Mouse (Mus musculus): ENCODE measurements around the gene Hs3st3b1.

Hs3st3b1 gene

DNA sequence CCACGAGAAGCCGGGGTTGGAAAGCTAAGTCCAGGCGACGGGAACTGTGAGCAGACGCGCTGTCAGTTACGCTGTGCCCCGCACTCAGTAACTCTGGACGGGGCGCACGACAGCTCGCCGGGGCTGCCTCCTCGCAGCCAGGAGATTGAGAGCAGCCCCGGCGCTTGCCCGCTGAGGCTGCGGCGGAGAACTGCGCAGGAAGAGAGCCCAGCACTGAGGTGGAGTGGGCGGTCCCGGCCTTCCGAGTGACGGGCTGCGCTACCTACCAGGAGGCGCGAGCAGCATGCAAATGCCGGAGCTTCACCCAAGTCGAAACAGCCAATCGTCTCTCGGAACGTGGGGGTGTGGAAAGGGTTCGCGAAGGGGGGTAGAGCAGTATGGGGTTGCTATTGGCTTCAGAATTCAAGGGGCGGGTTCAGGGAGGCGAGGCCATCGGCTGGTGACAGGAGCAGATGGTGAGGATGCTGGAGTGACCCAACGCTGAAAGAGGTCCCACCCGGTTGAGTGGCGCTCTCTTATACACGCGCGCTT lies at the start of gene Hs3st3b1:
Hs3st3b1 (minus strand) TSS at position 200 of the 531 bp plus-strand sequence.
- DNase-seq (ENCODE audit: low spot score in 2 of 2), result peak; percentile 54 to 72

DNA sequence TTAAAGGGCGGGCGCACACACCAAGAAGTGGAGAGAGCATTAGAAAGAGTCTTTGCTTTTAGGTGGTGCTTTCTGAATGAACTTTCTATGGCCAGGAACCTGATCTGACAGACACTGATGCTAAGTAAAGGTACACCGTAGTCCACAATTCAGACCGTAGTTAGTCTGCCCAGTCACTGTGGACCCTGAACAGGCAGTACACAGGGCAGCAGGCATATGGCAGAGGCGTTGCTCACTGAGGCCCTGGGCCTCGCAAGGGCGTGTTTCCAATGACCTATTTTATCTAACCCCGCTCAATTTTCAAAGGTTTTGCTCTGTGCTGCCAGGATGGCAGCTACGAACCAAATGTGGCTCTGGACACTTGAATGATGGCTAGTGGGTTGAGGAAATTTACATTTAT lies 49.4 kb upstream of the Hs3st3b1 start:
- no peak for DNase-seq (ENCODE audit: low spot score in 2 of 2)

DNA sequence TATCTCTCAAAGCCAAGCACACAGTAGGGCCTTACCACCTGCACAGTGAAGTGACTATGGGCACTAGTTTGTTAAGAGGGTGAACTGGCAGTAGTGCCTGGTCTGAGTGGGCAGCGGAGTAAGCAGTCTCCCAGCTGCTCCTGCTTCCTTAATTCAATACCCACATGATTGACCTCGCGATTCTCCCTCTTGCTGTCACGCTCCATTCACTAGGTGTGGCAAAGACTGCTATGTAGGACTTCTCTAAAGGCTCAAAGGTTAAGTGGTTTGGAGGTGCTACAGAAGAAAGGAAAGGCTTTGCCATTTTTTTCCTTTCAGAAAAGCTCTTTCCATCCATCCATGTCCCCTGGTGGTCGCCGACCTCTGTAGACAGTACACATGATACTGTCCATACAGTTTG lies 48.7 kb upstream of the Hs3st3b1 start:
- DNase-seq (ENCODE audit: low spot score in 2 of 2), result no peak

DNA sequence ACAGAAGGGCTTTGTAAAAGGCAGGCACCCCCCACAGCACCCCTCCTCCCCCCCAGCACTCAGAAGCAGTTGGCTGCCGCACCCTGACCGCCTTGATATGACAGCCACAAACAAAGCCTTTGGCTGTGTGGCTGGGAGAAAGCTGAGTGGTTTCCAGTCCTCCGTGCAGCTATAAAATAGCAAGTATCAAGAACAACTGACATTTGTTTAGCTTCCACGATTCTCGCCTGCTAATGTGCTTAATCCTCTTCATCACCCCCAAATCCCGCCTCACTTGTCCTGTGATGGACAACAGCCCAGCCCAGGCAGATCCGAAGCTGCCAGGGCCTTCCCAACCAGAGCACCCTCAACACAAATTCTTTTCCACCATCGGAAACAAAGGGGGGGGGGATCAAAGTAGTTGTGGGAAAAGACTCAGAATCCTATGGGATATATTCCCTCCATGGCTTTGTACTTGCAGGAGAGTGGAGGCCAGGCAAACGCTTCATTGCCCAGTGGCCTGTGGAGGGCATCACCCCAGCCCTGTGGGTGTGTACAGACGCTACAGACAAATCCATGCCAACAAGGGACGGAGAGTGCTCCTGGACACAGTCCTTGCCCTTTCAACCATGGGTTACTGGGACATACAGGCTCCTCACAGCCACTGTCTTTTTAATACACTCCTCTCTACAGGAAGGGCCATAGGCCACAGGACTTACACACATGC lies 47.3 kb upstream of the Hs3st3b1 start:
- DNase-seq (ENCODE audit: low spot score in 2 of 2), result no peak

DNA sequence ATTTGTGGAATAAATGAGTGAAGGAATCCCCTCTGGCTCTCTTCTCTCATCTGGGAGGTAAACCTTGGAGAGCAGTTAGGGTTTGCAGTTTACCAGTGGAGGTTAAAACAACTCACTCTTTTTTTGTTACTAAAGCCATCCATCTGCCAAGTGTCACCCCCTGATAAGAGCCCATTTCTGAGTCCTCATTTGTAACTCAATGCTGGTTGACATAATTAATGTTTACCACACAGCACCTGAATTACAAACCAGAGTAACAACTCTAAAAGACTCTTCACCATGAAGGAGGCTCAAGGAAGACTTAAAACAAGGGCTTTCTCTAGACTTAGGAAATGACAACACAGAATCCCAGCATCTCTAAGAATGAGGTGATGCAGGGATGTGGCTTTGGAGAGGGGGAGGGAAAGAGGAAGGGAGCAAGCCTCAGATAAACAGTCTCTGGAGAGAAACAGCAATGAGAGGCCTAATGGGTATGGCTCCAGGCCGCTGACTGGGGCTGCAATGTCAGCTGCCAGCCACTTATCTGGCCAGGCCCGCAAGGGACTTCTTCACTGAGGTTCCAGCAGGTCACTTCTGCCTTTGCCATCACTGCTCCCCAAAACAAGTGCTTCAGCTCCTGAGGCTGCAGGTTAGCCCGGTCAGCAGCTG lies 46.4 kb upstream of the Hs3st3b1 start:
- no peak for DNase-seq (ENCODE audit: low spot score in 2 of 2)

DNA sequence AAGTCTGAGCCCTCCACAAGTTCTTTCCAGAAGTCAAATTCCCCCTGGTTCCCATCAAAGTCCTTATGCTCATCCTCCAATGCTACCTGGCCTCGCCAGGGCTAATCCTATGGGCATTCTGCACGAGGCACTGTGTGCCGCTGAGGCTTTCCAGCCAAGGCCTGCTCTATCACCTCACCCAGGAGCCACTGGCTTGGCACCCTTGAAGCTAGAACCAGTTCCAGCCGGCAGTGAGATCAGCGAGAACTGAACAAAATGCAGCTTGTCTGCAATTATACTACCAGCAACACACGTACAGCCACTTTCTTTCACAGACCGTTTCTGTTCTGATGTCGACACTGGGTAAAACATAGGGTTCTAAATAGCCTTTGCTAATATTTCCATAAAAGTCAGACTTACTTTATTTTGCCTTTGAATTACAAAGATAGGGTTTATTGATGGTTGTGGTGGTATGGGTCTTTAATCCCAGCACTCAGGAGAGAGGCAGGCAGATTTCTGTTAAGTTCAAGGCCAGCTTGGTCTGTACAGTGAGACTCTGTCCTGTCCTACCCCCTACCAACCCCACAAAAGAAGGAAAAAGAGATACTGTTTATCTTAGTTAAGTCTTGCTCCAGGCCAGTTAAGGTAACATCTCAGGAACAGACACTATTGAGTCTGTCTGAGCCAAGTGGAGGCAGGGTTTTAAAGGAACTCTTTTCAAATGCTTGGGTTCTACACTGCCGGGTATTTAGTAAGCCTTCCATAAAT lies 45.7 kb upstream of the Hs3st3b1 start:
- no peak for DNase-seq (ENCODE audit: low spot score in 2 of 2)

DNA sequence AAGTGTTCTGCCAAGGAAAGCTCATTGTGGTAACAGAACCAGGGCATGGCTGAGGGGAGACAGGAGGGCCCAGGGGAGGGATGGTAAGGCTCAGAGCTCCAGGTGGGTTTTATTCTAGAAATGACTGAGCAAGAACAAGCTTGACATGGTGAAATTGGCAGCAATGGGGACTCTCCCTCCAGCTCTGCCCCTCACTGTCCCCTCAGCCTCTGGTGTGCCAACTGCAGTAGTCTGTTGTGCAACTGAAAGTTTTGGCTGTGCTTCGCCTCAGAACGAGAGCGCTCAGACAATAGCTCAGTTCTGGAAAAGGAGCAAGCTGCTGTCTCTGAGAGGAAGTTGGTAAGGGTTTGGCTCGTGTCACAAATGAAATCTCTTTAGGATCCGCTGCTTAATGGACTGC lies 43.3 kb upstream of the Hs3st3b1 start:
- no peak for DNase-seq (ENCODE audit: low spot score in 2 of 2)

DNA sequence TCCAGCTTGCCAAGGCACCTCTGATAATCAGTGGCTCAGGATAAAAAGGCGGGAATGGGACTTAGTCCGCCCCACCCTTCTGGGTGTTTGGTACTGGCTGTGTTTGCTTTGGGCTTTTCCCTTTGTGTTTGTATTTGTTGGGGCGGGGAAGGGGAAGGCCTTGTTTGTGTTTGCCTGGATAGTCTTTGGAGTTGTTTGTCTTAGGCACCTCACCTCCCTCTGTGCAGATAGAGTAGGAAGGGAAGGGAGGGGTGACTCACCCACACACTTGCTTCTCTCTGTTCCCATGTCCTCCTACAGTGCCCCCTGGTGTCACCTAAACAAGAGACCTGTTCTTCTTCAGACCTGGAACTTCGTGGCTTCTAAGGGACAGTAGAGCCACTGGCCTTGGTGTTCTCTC lies 35.1 kb upstream of the Hs3st3b1 start:
- DNase-seq (ENCODE audit: low spot score in 2 of 2), result no peak

DNA sequence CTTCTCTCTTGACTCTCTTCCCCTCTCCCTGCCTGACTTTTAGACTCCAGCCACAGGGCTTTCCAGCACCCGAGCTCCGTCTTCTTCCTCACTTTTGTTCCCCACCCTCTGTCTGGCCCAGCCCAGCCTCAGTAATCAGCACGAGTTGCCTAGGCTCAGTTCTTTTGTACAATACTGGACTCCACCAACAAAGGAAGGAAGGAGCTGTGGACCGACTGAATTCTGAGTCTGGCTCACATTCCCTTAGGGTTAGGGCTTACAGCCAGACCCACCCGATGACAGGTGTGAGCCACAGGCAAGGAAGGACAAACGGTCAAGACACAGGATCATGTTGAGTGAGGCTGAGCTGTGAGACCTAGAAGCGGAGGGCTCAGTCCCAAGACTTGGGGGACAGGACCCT lies 34.7 kb upstream of the Hs3st3b1 start:
- DNase-seq (ENCODE audit: low spot score in 2 of 2), result no peak

DNA sequence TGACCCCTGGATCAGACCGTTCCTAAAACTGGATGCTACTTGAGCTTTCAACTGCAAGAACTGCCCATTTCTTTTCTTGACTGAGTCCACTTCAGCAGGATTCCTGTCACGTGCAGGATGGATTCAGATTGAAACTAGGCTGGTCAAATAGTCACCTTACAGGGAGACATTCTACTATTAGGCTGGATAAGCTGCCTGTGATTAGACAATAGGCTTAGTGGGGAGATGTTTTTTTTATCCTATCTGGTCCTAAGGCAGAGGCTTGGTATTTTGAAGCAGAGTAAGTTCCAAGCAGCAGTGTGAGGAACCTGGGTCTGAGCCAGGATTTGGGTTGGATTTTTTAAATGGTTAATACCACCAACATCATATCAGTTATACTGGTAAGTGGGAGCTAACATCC lies 31.8 kb upstream of the Hs3st3b1 start:
- DNase-seq (ENCODE audit: low spot score in 2 of 2), result no peak

DNA sequence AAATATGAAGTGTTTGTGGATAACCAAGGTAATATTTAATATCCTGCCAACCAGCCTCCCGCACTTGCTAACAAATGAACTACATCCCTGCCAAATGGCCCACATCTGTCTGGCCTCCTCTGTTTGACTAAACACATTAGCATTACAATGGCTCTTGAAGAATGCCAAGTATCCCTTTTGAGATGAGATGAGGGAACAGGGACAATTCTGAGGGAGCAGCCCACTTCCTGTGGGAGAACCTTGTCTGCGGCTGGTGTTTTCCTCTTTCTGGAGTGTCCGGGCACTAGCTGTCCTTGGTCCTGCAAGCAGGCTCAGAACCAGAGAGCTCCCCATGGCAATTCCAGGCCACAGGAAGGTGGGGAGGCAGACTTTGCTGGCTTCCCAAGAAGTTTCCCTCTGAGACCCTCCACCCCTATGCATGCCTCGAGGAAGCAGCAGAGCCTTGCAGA lies 30.7 kb upstream of the Hs3st3b1 start:
- no peak for DNase-seq (ENCODE audit: low spot score in 2 of 2)

DNA sequence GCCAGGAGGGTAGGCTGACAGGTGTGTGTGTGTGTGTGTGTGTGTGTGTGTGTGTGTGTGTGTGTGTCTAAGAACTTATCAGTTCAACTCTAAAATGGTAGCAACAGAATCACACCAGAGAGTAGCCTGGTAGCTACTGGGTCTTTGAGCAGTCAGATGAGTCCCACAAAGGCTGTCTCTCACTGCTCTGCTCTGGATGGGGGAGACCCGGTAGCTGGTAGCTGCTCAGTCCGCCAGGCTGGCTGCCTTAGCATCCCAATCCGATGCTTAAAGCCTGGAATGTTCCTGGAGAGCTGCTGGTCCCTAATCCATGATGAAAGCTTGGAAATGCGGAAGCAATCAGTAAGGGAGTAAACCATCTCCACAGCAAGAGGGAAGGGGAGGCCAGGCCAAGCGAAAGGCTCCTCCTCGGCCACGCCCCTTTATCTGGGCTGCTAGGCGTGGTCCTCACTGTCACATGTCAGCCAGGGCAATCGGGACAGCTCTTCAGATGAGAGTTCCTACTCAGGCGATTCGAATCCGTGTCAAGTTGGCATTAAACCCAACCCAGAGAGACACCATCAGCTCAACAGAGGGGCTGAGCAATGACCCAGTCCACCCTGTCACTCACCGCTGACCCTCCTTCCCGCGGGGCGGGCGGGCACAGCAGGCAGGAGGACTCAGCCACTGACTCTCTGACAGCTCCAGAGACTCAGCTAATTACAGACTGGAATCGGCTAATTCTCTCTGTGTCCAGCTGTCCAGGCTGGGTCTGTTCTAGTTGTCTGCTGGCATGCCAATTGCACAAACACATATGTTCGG lies 29.9 kb upstream of the Hs3st3b1 start:
- no peak for DNase-seq (ENCODE audit: low spot score in 2 of 2)

DNA sequence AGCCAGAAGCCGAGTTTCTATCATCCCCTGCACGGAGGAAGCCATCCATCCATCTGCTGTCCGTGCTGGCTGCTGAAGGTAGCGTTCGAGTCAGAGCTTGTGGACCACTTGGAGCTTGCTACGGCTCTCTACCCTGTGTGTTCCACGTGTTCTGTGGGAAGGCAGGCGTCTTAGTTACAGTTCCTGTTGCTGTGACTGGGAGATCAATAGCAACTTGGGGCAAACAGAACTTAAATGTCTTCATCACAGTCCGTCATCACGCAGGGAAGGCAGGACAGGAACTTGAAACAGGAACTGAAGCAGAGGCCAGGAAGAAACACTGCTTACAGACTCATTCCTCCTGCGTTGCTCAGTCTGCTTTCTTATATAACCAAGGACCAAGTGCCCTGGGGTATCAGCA lies 26.3 kb upstream of the Hs3st3b1 start:
- DNase-seq (ENCODE audit: low spot score in 2 of 2), result no peak

DNA sequence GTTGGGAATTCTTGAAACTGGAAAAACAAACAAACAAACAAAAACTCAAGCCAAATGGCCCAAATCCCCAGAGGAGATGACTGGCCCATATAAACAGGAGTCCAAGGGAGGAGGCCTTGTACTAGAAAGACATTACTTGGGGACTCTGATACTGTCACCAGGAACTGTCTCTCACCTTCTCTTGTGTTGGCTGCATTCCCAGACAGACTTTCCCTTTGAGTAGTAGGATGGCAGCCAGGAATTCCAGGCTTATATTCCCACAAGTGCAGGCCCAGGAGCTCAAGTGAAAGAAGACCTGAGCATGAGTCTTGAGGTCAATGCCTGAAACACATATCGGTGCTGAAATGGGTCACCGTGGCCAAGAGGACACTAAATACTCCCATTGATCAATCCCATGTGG lies 24.9 kb upstream of the Hs3st3b1 start:
- no peak for DNase-seq (ENCODE audit: low spot score in 2 of 2)

DNA sequence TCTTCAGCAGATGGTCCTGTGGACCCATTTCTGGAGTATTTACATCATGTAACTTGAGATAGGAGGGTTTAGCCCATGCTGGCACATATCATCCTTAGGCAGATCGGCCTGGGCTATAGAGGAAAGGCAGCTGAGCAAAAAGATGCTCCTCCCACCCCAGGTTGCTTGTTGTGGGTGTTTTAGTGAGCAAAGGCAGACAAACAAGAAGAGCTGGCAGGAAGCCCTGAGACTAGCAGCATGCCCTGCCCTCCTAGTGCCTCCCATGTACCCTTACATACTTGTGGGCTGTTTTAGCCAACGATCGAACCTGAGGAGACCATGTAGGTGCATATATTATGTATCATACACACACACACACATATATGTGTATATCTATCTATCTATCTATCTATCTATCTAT lies 21.9 kb upstream of the Hs3st3b1 start:
- DNase-seq (ENCODE audit: low spot score in 2 of 2), result no peak

DNA sequence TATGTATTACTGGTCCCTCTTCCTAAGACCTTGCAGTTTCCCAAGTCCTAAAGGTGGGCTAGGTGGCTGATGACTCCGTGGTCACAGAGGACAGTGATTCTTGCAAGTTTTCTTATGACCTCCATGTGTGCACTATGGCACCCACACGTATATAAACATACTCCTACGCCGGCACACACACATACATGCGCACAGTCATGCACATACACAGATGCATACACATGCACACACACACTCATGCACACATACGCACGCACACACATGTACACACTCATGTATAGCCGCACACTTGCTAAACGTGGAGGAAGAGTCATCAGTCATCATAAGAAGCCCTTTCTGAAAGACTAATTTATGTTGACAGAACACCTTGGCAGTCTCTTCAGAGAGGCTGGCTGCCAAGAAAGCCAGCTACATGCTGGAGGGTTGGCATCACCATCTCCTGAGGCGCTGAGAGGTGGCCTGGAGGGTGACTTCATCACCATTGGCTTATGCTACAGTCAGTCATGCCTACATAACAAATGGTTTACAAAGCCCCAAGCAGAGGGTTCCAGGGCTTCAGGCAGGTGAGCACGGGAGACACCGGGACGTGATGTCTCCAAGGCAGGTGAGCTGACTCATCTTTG lies 21.3 kb upstream of the Hs3st3b1 start:
- DNase-seq (ENCODE audit: low spot score in 2 of 2), result no peak

DNA sequence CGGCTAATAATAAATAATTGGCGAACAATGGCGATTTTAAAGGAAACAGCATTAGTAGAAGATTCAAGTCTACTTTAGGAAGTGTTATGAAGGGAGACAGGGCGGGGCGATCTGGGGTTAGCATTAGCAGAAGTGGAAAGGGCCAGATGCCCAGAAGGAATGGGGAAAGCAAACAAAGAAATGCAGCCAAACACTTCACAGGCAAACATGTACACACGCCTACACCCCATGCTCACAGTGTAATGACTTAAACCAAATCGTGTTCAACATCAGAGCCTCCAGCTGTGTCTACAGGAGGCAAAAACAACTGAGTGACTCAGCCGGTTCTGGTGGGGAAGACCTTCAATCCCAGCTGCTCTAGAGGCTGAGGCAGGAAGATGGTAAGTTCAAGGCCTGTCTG lies 20.1 kb upstream of the Hs3st3b1 start:
- no peak for DNase-seq (ENCODE audit: low spot score in 2 of 2)

DNA sequence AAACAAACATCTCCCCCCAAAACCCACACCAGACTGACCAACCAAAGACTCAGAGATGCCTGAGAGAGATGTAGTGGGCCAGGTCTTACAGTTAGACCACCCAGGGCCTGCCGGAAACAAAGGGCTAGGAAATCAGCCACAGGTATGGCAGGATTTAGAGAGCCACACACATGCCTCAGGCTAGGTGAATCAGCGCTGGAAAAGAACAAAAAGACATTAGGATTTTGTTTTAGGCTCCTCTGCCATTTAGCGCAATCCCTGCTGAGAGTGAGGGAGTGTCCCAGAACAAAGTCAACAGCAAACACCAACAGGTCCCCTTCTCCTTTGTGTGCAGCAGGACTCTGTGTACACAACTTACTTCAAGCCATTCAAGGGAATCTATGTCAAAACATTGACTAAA lies 14.6 kb upstream of the Hs3st3b1 start:
- DNase-seq (ENCODE audit: low spot score in 2 of 2), result no peak

DNA sequence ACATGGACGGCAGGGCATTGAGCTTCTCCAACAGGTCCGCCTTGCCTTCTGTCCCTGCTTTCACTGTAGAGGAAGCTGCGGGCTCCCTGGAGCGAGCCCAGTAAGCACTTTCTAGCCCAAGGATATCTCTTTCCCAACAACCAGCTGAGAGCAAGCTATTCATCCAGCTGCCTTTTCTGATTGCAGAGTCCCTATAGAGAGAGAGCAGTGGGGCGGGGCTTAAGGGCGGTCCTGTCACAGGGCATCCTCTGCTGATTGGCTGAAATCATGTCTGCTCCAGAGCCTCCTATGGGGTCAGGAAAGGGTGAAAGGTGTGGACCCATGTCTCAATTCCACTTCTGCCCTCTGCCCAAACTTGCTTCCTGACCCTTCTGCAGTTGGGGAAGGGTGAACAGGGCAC lies 4.8 kb upstream of the Hs3st3b1 start:
- no peak for DNase-seq (ENCODE audit: low spot score in 2 of 2)

DNA sequence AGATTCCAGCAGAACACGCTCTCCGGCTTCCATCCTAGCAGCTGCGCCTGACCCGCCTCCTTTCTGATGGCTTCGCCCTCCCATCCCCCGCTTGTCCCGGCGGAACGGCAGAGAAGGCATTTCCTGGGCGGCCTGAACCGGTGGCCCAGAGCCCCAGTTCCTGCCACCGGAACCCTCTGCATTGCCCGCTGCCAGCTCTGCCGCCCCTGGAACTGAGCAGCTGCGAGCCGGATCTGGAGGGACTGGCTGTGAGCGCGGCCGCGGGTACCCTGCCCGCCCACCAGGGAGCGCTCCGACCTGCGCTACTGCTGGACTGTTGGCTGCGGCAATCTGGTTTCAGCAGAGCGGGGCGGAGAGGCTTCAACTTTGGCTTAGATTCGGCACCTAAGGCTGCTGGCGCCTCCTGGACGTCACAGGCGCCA lies 3.1 kb upstream of the Hs3st3b1 start:
- DNase-seq (ENCODE audit: low spot score in 2 of 2), result peak; percentile 47 to 61

DNA sequence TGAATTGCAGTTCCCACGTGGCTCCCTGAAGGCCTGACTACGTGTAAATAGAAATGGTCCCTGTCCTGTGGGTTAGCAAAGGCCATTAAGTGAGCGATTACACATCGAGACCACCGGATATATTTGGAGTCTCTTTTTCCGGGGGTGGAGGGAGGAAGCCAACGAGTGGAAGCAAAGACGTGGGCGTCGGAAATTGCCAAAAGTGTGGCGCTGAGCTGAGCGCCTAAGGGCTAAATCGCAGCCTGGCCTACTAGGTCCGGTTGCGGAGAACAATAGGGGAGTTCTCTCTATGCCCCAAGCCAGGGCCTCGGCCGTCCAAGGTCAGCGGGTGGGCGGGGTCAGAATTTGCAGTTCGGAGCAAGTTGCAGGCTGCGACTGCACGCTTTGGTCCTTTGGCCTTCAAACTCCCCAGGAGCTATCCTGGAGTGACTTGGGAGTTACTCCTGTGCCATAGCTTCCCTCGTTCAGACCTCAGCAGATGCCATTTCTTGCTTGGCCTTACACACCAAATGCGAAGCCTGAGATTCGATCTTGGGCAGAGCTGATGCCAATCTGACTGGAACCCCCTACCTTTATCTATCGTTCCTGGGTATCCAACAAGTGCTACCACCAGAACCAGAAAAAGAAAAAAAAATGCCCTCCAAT lies 2.3 kb upstream of the Hs3st3b1 start:
- no peak for DNase-seq (ENCODE audit: low spot score in 2 of 2)
